Mouse (Mus musculus): ENCODE measurements around the gene Trim34b.
"Not testable (repeated sequence)": the region's sequence is repeated elsewhere in the genome, so short reads cannot be mapped to it uniquely, and the experiment has no call there.

The Trim34b gene

GRCm38 (mm10) chr7:104329171-104329570 lies at the start of gene Trim34b:
TSS of gene Trim34b (plus strand) at chr7:104329471.
- ATAC-seq (ENCODE audit: insufficient number of reproducible peaks, low FRiP score, low TSS enrichment) = not testable (repeated sequence)

- ATAC-seq (ENCODE audit: insufficient number of reproducible peaks, low FRiP score, low TSS enrichment) = not testable (repeated sequence)
These were observed 41.5 kb upstream of the Trim34b start, which contains the start of gene Trim5 for GRCm38 (mm10) chr7:104287576-104288443. TSS of gene Trim5 (minus strand) at chr7:104288094.

GRCm38 (mm10) chr7:104290641-104291040 lies 38.6 kb upstream of the Trim34b start:
- no peak for ATAC-seq (ENCODE audit: insufficient number of reproducible peaks, low FRiP score, low TSS enrichment)

GRCm38 (mm10) chr7:104291638-104292400 lies 37.5 kb upstream of the Trim34b start:
- no peak for ATAC-seq (ENCODE audit: insufficient number of reproducible peaks, low FRiP score, low TSS enrichment)

- no peak for ATAC-seq (ENCODE audit: insufficient number of reproducible peaks, low FRiP score, low TSS enrichment)
These were observed 14.4 kb upstream of the Trim34b start for GRCm38 (mm10) chr7:104314796-104315353.

GRCm38 (mm10) chr7:104315369-104316080 lies 13.7 kb upstream of the Trim34b start, which contains the start of gene Trim12a:
TSS of gene Trim12a (minus strand) at chr7:104315466.
- not testable (repeated sequence) for ATAC-seq (ENCODE audit: insufficient number of reproducible peaks, low FRiP score, low TSS enrichment)

GRCm38 (mm10) chr7:104322028-104322427 lies 7.2 kb upstream of the Trim34b start:
- no peak for ATAC-seq (ENCODE audit: insufficient number of reproducible peaks, low FRiP score, low TSS enrichment)

- ATAC-seq (ENCODE audit: insufficient number of reproducible peaks, low FRiP score, low TSS enrichment) = not testable (repeated sequence)
These were observed 6.3 kb downstream of the Trim34b start for GRCm38 (mm10) chr7:104335547-104335946.

- ATAC-seq (ENCODE audit: insufficient number of reproducible peaks, low FRiP score, low TSS enrichment) = not testable (repeated sequence)
These were observed 11.5 kb downstream of the Trim34b start for GRCm38 (mm10) chr7:104340744-104341143.

GRCm38 (mm10) chr7:104348043-104348442 lies 18.8 kb downstream of the Trim34b start:
- ATAC-seq (ENCODE audit: insufficient number of reproducible peaks, low FRiP score, low TSS enrichment) = not testable (repeated sequence)

GRCm38 (mm10) chr7:104352717-104353599 lies 23.7 kb downstream of the Trim34b start, which contains the start of gene Trim12c:
TSS of gene Trim12c (minus strand) at chr7:104353362.
- no peak for ATAC-seq (ENCODE audit: insufficient number of reproducible peaks, low FRiP score, low TSS enrichment)

GRCm38 (mm10) chr7:104353600-104353967 lies 24.3 kb downstream of the Trim34b start:
- no peak for ATAC-seq (ENCODE audit: insufficient number of reproducible peaks, low FRiP score, low TSS enrichment)

GRCm38 (mm10) chr7:104366339-104366738 lies 37.1 kb downstream of the Trim34b start:
- ATAC-seq (ENCODE audit: insufficient number of reproducible peaks, low FRiP score, low TSS enrichment) = no peak

- ATAC-seq (ENCODE audit: insufficient number of reproducible peaks, low FRiP score, low TSS enrichment) = no peak
These were observed 40.6 kb downstream of the Trim34b start, which contains the start of gene Trim30b for GRCm38 (mm10) chr7:104369736-104370414. TSS of gene Trim30b (minus strand) at chr7:104369884.

Data from cerebellum, adult (tissue).